Mouse (Mus musculus) forebrain, postnatal 0 days (tissue): ENCODE measurements around the gene Alox12. TPM values are rescaled to one million over a fixed set of nuclear protein-coding genes. Genes with fewer than 3 reads are reported as not detected.
A peak's percentile ranks its signal among the peaks of the same experiment; 100 is the strongest.

ENCODE experiments used
- ATAC-seq: fragments of 200-750 bp; cut with Nextera tagmentation; 2 replicates; pipeline ENCODE4 v1.8.0; 2017; ENCODE audit warnings: mild to moderate bottlenecking, moderate library complexity
- DNase-seq: peaks from one replicate; pipeline ENCODE4 v3.0.0-alpha.2; 2015
- H3K27ac ChIP-seq: fragments of 300-500 bp; sonication (generic); 2 replicates; pipeline ENCODE4 v1.5.1; 2014; ENCODE audit warnings: low read depth, mild to moderate bottlenecking, antibody characterized with exemption, low read length, moderate library complexity, mixed read lengths
- H3K27me3 ChIP-seq: fragments of 300-500 bp; sonication (generic); 2 replicates; pipeline ENCODE4 v1.6.1; 2014; ENCODE audit warnings: mild to moderate bottlenecking, low read length, mixed read lengths; ENCODE audit not compliant: insufficient read depth
- H3K36me3 ChIP-seq: fragments of 300-500 bp; sonication (generic); 2 replicates; pipeline ENCODE4 v1.6.1; 2014; ENCODE audit warnings: mild to moderate bottlenecking, moderate library complexity; ENCODE audit not compliant: insufficient read depth
- H3K4me1 ChIP-seq: fragments of 300-500 bp; sonication (generic); 2 replicates; pipeline ENCODE4 v1.6.1; 2014; ENCODE audit warnings: antibody characterized with exemption; ENCODE audit not compliant: insufficient read depth
- H3K4me2 ChIP-seq: fragments of 300-500 bp; sonication (generic); 2 replicates; pipeline ENCODE4 v1.6.1; 2014; ENCODE audit warnings: low read depth, mild to moderate bottlenecking, moderate library complexity
- H3K4me3 ChIP-seq: fragments of 300-500 bp; sonication (generic); 2 replicates; pipeline ENCODE4 v1.5.1; 2014; ENCODE audit warnings: low read depth, low read length, mixed read lengths
- H3K9ac ChIP-seq: fragments of 300-500 bp; sonication (generic); 2 replicates; pipeline ENCODE4 v1.6.1; 2014; ENCODE audit warnings: mild to moderate bottlenecking
- H3K9me3 ChIP-seq: fragments of 300-500 bp; sonication (generic); 2 replicates; pipeline ENCODE4 v1.6.1; 2016; ENCODE audit warnings: low read length
- CTCF ChIP-seq: sonication (generic); IDR thresholded peaks from 2 replicates; pipeline ENCODE4 v1.5.1; 2016; ENCODE audit warnings: antibody characterized with exemption, control low read depth, low read depth
- WGBS: fragments of 180-500 bp; shearing (Covaris S2); extraction: QIAGEN DNeasy Blood & Tissue Kit; methylation state at CpG from one replicate; pipeline ENCODE4 v1.1.7; 2014; 5-methylcytosine and 5-hydroxymethylcytosine counted together
- polyA plus RNA-seq: library from polyadenylated mRNA; unstranded; fragments of >200 nt; fragmentation: Nextera tagmentation; extraction: Ambion mirVana; gene quantifications from 2 replicates; pipeline ENCODE4 v1.2.1, GENCODE M21; 2015
- total RNA-seq: library from RNA; depleted of rRNA; stranded (reverse); fragments of >200 nt; gene quantifications from 2 replicates; pipeline ENCODE4 v1.2.3, GENCODE M21; 2014

Gene Alox12
- total and polyA plus RNA-seq, 2 experiments from 2014 or later, result 0.10 to 0.46 TPM

DNA sequence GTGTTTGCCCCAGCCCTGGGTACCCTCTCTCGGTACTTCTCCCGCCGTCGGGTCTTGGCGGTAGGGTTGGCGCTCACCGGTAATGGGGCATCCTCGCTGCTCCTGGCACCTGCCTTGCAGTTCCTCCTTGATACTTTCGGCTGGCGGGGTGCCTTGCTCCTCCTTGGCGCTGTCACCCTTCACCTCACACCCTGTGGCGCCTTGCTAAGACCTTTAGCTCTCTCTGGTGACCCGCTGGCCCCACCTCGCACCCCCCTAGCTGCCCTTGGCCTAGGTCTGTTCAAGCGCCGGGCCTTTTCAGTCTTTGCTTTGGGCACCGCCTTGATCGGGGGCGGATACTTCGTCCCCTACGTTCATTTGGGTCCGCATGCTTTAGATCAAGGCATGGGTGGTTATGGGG is 39.9 kb downstream of the Alox12 start:
- ATAC-seq (no peak), DNase-seq (no peak)
- WGBS, result 14% methylated on average over 22 of the region's 22 CpGs
- Histone ChIP-seq H3K9me3 (no peaks in the 10 kb centered on the region), H3K36me3 (peaks cover 7% of the 10 kb centered on the region), H3K4me2 (peak overlapping the region; percentile 80; the same call in 1 of the 2 replicates), H3K27me3 (peaks cover 23% of the 10 kb centered on the region), H3K4me3 (no peak overlapping the region), H3K9ac (no peak overlapping the region), H3K4me1 (peaks cover 27% of the 10 kb centered on the region), H3K27ac (no peak overlapping the region)
- no peak for TF ChIP-seq CTCF

- Histone ChIP-seq H3K4me3 (peak overlapping the region; percentile 41), H3K4me2 (peak overlapping the region; percentile 80), H3K27ac (no peak overlapping the region), H3K4me1 (peaks cover 25% of the 10 kb centered on the region), H3K9ac (no peak overlapping the region), H3K36me3 (peaks cover 7% of the 10 kb centered on the region), H3K27me3 (peaks cover 23% of the 10 kb centered on the region), H3K9me3 (no peaks in the 10 kb centered on the region)
- TF ChIP-seq CTCF, result no peak
- DNase-seq, result no peak
- WGBS, result 7% methylated on average over 18 of the region's 18 CpGs
- ATAC-seq, result no peak
These were observed 40.3 kb downstream of the Alox12 start for GRCm38 (mm10) chr11:70214856-70215209.

GRCm38 (mm10) chr11:70214191-70214855 is 40.8 kb downstream of the Alox12 start:
- DNase-seq, result peak; percentile 44
- 4% methylated on average over 46 of the region's 46 CpGs for WGBS

DNA sequence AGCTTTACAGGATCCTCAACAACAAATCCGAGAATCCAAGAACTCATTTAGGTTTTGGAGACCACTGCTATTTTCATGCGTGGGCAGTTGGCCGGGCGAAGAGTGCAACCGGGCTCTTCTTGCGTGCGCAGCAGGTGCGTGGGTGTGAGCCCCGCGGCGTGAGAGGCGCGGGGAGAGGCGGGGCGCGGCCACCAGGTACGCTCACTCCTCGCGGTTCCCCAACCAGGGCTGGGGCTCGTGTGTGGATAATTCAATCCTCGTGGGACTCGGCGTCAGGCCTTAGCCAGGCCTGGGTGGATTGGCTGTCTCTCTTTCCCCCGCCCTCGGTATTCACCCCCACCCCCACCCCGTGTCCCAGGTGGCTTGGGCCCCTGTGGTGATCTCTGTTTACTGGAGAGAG is 41.4 kb downstream of the Alox12 start:
- WGBS, result 5% methylated on average over 26 of the region's 26 CpGs
- Histone ChIP-seq H3K4me1 (peaks cover 14% of the 10 kb centered on the region), H3K27me3 (peaks cover 23% of the 10 kb centered on the region), H3K9ac (peak overlapping the region; percentile 54), H3K4me3 (peak overlapping the region; percentile 41), H3K4me2 (peak overlapping the region; percentile 80), H3K9me3 (no peaks in the 10 kb centered on the region), H3K27ac (no peak overlapping the region), H3K36me3 (peaks cover 7% of the 10 kb centered on the region)
- peak; percentile 32 for ATAC-seq
- no peak for TF ChIP-seq CTCF
- peak; percentile 27 for DNase-seq

More at GRCm38 (mm10) chr11:70214191-70214855, 40.8 kb downstream of the Alox12 start:
- Histone ChIP-seq H3K4me3 (peak overlapping the region; percentile 41), H3K27me3 (peaks cover 23% of the 10 kb centered on the region), H3K4me1 (peaks cover 19% of the 10 kb centered on the region), H3K9ac (peak overlapping the region; percentile 54), H3K36me3 (peaks cover 7% of the 10 kb centered on the region), H3K9me3 (no peaks in the 10 kb centered on the region), H3K4me2 (peak overlapping the region; percentile 80), H3K27ac (no peak overlapping the region)
- peak; percentile 28; the same call in 1 of the 2 replicates for ATAC-seq
- TF ChIP-seq CTCF, result no peak

DNA sequence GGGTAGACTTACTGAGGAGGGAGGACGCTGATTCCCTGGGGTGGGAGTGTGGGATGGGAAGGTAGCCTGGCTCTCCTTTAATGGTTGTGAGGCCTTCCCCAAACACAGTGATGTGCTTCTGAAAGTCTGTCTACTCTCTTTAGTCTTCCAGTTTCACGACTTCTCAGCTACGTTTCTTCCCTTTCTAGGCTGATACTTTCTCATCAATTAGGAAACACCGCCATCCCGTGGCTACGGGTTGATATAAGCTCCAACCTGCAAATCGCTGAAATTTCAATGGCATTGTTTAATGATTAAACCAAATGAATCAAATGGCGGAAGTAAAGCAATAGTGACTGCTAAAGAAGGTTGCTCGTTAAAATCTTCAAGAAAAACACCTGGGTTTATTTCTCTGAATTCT is 42.3 kb downstream of the Alox12 start:
- H3K9ac ChIP-seq, result no peak overlapping the region
- H3K27ac ChIP-seq, result no peak overlapping the region
- peak overlapping the region; percentile 80; the same call in 1 of the 2 replicates for H3K4me2 ChIP-seq
- H3K9me3 ChIP-seq, result no peaks in the 10 kb centered on the region
- peak; percentile 81 for TF ChIP-seq CTCF
- DNase-seq (peak; percentile 88), ATAC-seq (peak; percentile 68; the same call in 1 of the 2 replicates)
- peaks cover 23% of the 10 kb centered on the region for H3K27me3 ChIP-seq
- 10% methylated on average over 9 of the region's 9 CpGs for WGBS
- peak overlapping the region; percentile 41; the same call in 1 of the 2 replicates for H3K4me3 ChIP-seq
- H3K4me1 ChIP-seq, result peaks cover 12% of the 10 kb centered on the region
- peaks cover 7% of the 10 kb centered on the region for H3K36me3 ChIP-seq

DNA sequence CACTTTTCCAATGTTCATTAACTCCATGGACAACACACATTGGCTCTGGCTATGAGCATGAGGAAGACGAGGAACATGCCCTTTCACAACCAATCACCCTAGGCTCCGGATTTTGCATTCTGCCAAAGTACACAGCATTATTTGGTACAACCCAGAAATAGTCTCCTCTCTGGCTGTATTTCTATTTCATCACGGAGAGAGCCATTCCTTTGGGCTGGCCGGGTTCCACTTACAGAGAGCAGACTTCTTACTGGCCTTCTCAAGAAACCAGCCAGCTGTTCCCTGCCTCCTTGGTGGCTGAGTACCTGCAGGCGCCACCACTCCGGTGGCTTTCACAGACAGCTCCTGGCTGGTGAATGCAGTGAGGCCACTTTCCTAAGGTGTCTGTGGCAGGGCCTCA is 42.7 kb downstream of the Alox12 start, which contains the start of gene Slc16a11:
Gene Slc16a11 (plus strand): TSS at position 330 of the 400 bp plus-strand sequence.
- DNase-seq, result no peak
- Histone ChIP-seq H3K27me3 (peaks cover 23% of the 10 kb centered on the region), H3K27ac (no peak within 1 kb of the TSS), H3K9me3 (no peaks in the 10 kb centered on the region), H3K4me2 (peak within 1 kb of the TSS; percentile 80), H3K36me3 (peaks cover 4% of the 10 kb centered on the region), H3K9ac (peak within 1 kb of the TSS; percentile 54; the same call in 1 of the 2 replicates), H3K4me1 (peaks cover 12% of the 10 kb centered on the region), H3K4me3 (peak within 1 kb of the TSS; percentile 41)
- ATAC-seq, result no peak
- no peak for TF ChIP-seq CTCF
- 63% methylated on average over 6 of the region's 6 CpGs for WGBS

DNA sequence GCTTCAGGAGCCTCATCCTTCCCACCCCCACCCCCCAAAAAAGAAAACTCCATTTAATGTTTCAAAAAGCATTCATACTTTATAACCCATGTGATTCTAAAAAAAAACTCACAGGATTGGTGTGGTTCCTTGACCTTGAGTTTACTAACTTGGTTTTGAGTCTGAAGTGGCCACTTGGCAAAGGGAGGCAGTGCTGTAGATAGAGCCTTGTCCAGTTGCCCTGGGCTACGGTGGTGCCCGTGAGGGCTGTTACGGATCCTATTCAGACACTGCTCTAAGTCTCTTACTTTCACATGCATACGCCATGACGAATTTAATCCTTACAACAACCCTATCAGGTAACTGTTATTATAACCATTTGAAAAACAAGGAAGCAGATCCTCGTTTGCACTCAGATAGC is 43.2 kb downstream of the Alox12 start:
- Histone ChIP-seq H3K27ac (no peak overlapping the region), H3K36me3 (no peaks in the 10 kb centered on the region; the same call in 1 of the 2 replicates), H3K9me3 (no peaks in the 10 kb centered on the region), H3K27me3 (peaks cover 23% of the 10 kb centered on the region), H3K4me3 (no peak overlapping the region), H3K9ac (no peak overlapping the region), H3K4me2 (no peak overlapping the region), H3K4me1 (peaks cover 12% of the 10 kb centered on the region)
- TF ChIP-seq CTCF, result no peak
- ATAC-seq, result no peak
- WGBS, result 60% methylated on average over 6 of the region's 6 CpGs
- no peak for DNase-seq
